Mouse (Mus musculus) cerebellum, postnatal 14 days (tissue): Measurements from ENCODE around the gene Ceacam11.
"Not testable (repeated sequence)": the region's sequence is repeated elsewhere in the genome, so short reads cannot be mapped to it uniquely, and the experiment has no call there.

Experiments used
- DNase-seq, 2 experiments: peaks; one replicate each; pipeline ENCODE4 v3.0.0; 2021; ENCODE audit warnings: mixed read lengths in 2 of 2

Ceacam11 gene

DNA sequence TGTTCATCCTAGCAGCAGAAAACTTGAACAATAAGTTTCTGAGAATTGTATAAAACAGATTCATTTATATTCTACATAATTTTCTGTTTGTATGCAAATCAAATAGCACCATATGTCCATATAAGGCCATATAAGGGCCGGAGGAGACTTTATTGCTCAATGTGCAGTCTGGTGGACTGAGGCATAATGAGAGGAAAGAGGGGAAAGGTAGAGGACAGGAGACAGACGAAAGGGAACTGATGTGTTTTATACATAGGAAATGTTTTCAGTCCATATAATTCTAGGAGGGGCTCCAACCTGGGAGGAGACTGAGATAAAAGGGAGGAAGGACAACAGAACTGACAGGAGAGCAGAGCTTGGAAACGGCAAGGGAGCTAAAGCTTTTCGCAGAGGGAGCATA, at the start of gene Ceacam11:
Ceacam11 (plus strand) TSS at position 301 of the 400 bp plus-strand sequence.
- no peak for DNase-seq

DNA sequence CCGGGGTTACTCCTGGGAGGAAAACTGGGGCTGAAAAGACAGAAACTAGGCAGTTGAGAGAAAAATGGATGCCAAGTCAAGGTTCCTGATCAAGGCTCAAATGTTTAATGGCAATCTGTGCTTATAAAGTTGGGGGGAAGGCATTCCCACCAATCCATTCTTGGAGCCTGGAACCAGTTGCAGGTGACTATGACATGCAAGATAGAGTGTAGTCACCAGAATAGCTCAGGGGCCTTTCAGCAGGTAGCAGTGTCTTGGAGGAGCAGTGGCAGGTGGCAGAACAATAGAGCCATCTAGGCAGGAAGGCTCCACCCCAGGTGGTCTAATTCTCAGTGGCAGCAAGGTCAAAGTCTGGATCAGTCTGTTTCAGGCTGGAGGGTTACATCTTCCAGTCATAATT, 29.2 kb downstream of the Ceacam11 start:
- not testable (repeated sequence) for DNase-seq

DNA sequence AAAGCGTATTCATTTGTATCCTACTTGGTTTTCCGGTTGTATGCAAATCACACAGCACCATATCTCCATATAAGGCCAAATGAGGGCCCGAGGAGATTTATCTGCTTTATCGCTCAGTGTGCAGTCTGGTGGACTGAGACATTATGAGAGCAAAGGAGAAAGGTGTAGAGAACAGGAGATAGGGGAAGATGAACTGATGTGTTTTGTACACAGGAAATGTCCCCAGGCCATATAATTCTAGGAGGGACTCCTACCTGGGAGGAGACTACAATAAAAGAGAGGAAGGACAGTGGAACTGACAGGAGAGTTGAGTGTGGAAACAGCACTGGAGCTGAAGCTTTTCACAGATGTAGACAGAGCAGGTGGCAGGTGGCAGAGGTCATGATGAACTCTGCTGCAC, 37.7 kb downstream of the Ceacam11 start, which contains the start of gene Ceacam13:
Ceacam13 (plus strand) TSS at position 301 of the 400 bp plus-strand sequence.
- no peak for DNase-seq
